ENCODE assay signal across 40 mouse cellular contexts in genomic region chr15:85529911-85530310, GRCm38 (mm10). TPM values are rescaled to one million over a fixed set of nuclear protein-coding genes. Genes with fewer than 3 reads are reported as not detected.
A peak's percentile ranks its signal among the peaks of the same experiment; 100 is the strongest.
DNase-seq lines count a peak whose midpoint lies in the region; ATAC-seq and TF ChIP-seq lines count a peak whose summit lies in the region.
"Had no signal": no experiment of that assay in that cellular context is flagged by ENCODE, and none has a peak within 500 bp of the region (broad histone marks: within the 10 kb centered on the region; RNA-seq: fewer than 3 reads in every experiment).

No protein-coding gene starts in this region.

- ATAC-seq in forebrain, postnatal 0 days = no peak
- no peak for ATAC-seq in kidney, embryonic 15.5 days (replicated peaks; ENCODE audit: low FRiP score)
- 0 out of 2 replicates have a peak, but pooled peaks have one; percentile 21 for ATAC-seq in lung, embryonic 16.5 days (ENCODE audit: low read depth)
- no peak for ATAC-seq in intestine, embryonic 16.5 days
- ATAC-seq: activated CD4-positive, CD25-positive, alpha-beta regulatory T cell, adult 4 months; hindbrain, postnatal 0 days; intestine, embryonic 15.5 days; midbrain, embryonic 16.5 days had no signal

- no peak for TF ChIP-seq POLR2A in lung, adult 2 months (IDR thresholded peaks at IDR 0.05; ENCODE audit: borderline replicate concordance, extremely low read depth, low read depth, low read length)

- H3K27me3 ChIP-seq in forebrain, embryonic 10.5 days (ENCODE audit: poor library complexity, severe bottlenecking) = peaks cover 27% of the 10 kb centered on the region
- H3K27me3 ChIP-seq in forebrain, postnatal 0 days (ENCODE audit: insufficient read depth, low read length) = no peaks in the 10 kb centered on the region
- H3K27me3 ChIP-seq in kidney, embryonic 15.5 days = peaks cover 6% of the 10 kb centered on the region; the same call in 1 of the 2 replicates
- no peaks in the 10 kb centered on the region for H3K27me3 ChIP-seq in lung, embryonic 16.5 days (ENCODE audit: control insufficient read depth, insufficient read depth, low read depth, low read length)
- H3K27me3 ChIP-seq in intestine, embryonic 16.5 days (replicated peaks; ENCODE audit: control insufficient read depth, insufficient read depth, low read length) = no peaks in the 10 kb centered on the region
- H3K27me3 ChIP-seq: forebrain, embryonic 13.5 days; intestine, embryonic 15.5 days; neural tube, embryonic 12.5 days had no signal

- 71% methylated on average over 3 of the region's 3 CpGs for WGBS in forebrain, embryonic 10.5 days
- 78% methylated on average over 3 of the region's 3 CpGs for WGBS in forebrain, postnatal 0 days
- 66% methylated on average over 3 of the region's 3 CpGs for WGBS in kidney, embryonic 15.5 days
- WGBS in lung, embryonic 16.5 days = 36% methylated on average over 3 of the region's 3 CpGs
- 46% methylated on average over 3 of the region's 3 CpGs for WGBS in lung, adult 2 months
- WGBS in intestine, embryonic 16.5 days = 47% methylated on average over 3 of the region's 3 CpGs

- no peaks in the 10 kb centered on the region for H3K9me3 ChIP-seq in forebrain, embryonic 10.5 days
- H3K9me3 ChIP-seq in forebrain, postnatal 0 days (ENCODE audit: low read length) = no peaks in the 10 kb centered on the region
- H3K9me3 ChIP-seq in kidney, embryonic 15.5 days (replicated peaks) = no peaks in the 10 kb centered on the region
- no peaks in the 10 kb centered on the region for H3K9me3 ChIP-seq in lung, embryonic 16.5 days (ENCODE audit: control insufficient read depth, low read length)
- H3K9me3 ChIP-seq in intestine, embryonic 16.5 days (ENCODE audit: control insufficient read depth, low read length) = no peaks in the 10 kb centered on the region
- H3K9me3 ChIP-seq: embryonic facial prominence, embryonic 15.5 days; forebrain, embryonic 13.5 days; intestine, embryonic 15.5 days; neural tube, embryonic 12.5 days had no signal

- H3K4me3 ChIP-seq in forebrain, embryonic 10.5 days = no peak overlapping the region
- H3K4me3 ChIP-seq in forebrain, postnatal 0 days (ENCODE audit: low read depth, low read length) = no peak overlapping the region
- no peak overlapping the region for H3K4me3 ChIP-seq in kidney, embryonic 15.5 days (replicated peaks)
- H3K4me3 ChIP-seq in lung, embryonic 16.5 days (ENCODE audit: low read length) = no peak overlapping the region
- no peak overlapping the region for H3K4me3 ChIP-seq in lung, adult 2 months (replicated peaks; ENCODE audit: extremely low read depth, low read depth, low read length)
- no peak overlapping the region for H3K4me3 ChIP-seq in intestine, embryonic 16.5 days (ENCODE audit: low read length)
- H3K4me3 ChIP-seq: embryonic facial prominence, embryonic 15.5 days; forebrain, embryonic 13.5 days; intestine, embryonic 15.5 days; myocyte; neural tube, embryonic 12.5 days had no signal

- peaks cover 62% of the 10 kb centered on the region for H3K4me1 ChIP-seq in forebrain, embryonic 10.5 days
- no peaks in the 10 kb centered on the region for H3K4me1 ChIP-seq in forebrain, postnatal 0 days (ENCODE audit: insufficient read depth)
- H3K4me1 ChIP-seq in kidney, embryonic 15.5 days = peaks cover 32% of the 10 kb centered on the region
- H3K4me1 ChIP-seq in lung, embryonic 16.5 days (replicated peaks; ENCODE audit: control insufficient read depth, insufficient read depth, low read length) = peaks cover 32% of the 10 kb centered on the region
- H3K4me1 ChIP-seq in lung, adult 2 months (ENCODE audit: control insufficient read depth, insufficient read depth, low read length) = no peaks in the 10 kb centered on the region
- no peaks in the 10 kb centered on the region for H3K4me1 ChIP-seq in intestine, embryonic 16.5 days (ENCODE audit: control insufficient read depth, insufficient read depth, low read length)
- H3K4me1 ChIP-seq: intestine, embryonic 15.5 days had no signal

- H3K36me3 ChIP-seq in forebrain, embryonic 10.5 days (replicated peaks) = peaks cover 20% of the 10 kb centered on the region
- no peaks in the 10 kb centered on the region for H3K36me3 ChIP-seq in forebrain, postnatal 0 days (ENCODE audit: insufficient read depth)
- no peaks in the 10 kb centered on the region for H3K36me3 ChIP-seq in kidney, embryonic 15.5 days
- H3K36me3 ChIP-seq in lung, embryonic 16.5 days (ENCODE audit: control insufficient read depth, insufficient read depth, low read length) = no peaks in the 10 kb centered on the region
- no peaks in the 10 kb centered on the region for H3K36me3 ChIP-seq in intestine, embryonic 16.5 days (ENCODE audit: control insufficient read depth, insufficient read depth, low read length)
- H3K36me3 ChIP-seq: embryonic facial prominence, embryonic 15.5 days; intestine, embryonic 15.5 days had no signal

- no peak overlapping the region for H3K4me2 ChIP-seq in forebrain, postnatal 0 days (ENCODE audit: low read depth)
- no peak overlapping the region for H3K4me2 ChIP-seq in kidney, embryonic 15.5 days
- H3K4me2 ChIP-seq in lung, embryonic 16.5 days (ENCODE audit: low read depth, low read length) = no peak overlapping the region
- H3K4me2 ChIP-seq in intestine, embryonic 16.5 days (ENCODE audit: low read depth, low read length) = no peak overlapping the region
- H3K4me2 ChIP-seq: embryonic facial prominence, embryonic 15.5 days; forebrain, embryonic 13.5 days; intestine, embryonic 15.5 days; midbrain, embryonic 11.5 days; neural tube, embryonic 12.5 days had no signal

- H3K27ac ChIP-seq in forebrain, embryonic 10.5 days = peak overlapping the region; percentile 61
- H3K27ac ChIP-seq in forebrain, postnatal 0 days (ENCODE audit: low read depth, low read length) = no peak overlapping the region
- H3K27ac ChIP-seq in kidney, embryonic 15.5 days = peak overlapping the region; percentile 27; the same call in 1 of the 2 replicates
- H3K27ac ChIP-seq in lung, embryonic 16.5 days (ENCODE audit: low read length) = peak overlapping the region; percentile 60
- no peak overlapping the region for H3K27ac ChIP-seq in intestine, embryonic 16.5 days (ENCODE audit: low read length)
- H3K27ac ChIP-seq: embryonic facial prominence, embryonic 15.5 days; forebrain, embryonic 13.5 days; hindbrain, postnatal 0 days; intestine, embryonic 15.5 days; liver, embryonic 14.5 days; neural tube, embryonic 12.5 days; stomach, postnatal 0 days had no signal

- H3K9ac ChIP-seq in forebrain, postnatal 0 days = no peak overlapping the region
- no peak overlapping the region for H3K9ac ChIP-seq in kidney, embryonic 15.5 days
- H3K9ac ChIP-seq in lung, embryonic 16.5 days (ENCODE audit: low read length) = no peak overlapping the region
- H3K9ac ChIP-seq in intestine, embryonic 16.5 days (ENCODE audit: low read depth, low read length) = no peak overlapping the region
- H3K9ac ChIP-seq: embryonic facial prominence, embryonic 15.5 days; forebrain, embryonic 13.5 days; intestine, embryonic 15.5 days; liver, embryonic 14.5 days; neural tube, embryonic 12.5 days had no signal

- TF ChIP-seq CTCF in forebrain, postnatal 0 days (IDR thresholded peaks at IDR 0.05; ENCODE audit: low read depth) = no peak
- no peak for TF ChIP-seq CTCF in lung, adult 2 months (IDR thresholded peaks at IDR 0.05; ENCODE audit: insufficient read depth, low read length)

- DNase-seq in forebrain, embryonic 10.5 days (ENCODE audit: extremely low spot score, low spot score) = no peak
- no peak for DNase-seq in forebrain, postnatal 0 days
- DNase-seq in kidney, adult 18-20 months = no peak
- DNase-seq in lung, adult 2 months = no peak
- no peak for DNase-seq in left cerebral cortex, adult 9 months (ENCODE audit: low spot score in 2 of 2)
- DNase-seq: adrenal gland, adult 2 months; cerebellum, adult 2 months; cerebellum, postnatal 14 days; gastrocnemius, postnatal 14 days; heart, postnatal 14 days; layer of hippocampus, adult 9-11 months; liver; right cerebral cortex, postnatal 4 days; thymus, adult 18-20 months; thymus, postnatal 25 days had no signal

RNA-seq across cellular contexts. Expression of gene 7530416G11Rik, which starts 26.9 kb away (rescaled TPM):
- not detected in 2 replicates for polyA plus RNA-seq in forebrain, embryonic 10.5 days (2016; fragmentation: Nextera tagmentation; extraction: Ambion mirVana)
- 0.15 TPM in 1 of 2 replicates, not detected in the other for total RNA-seq in forebrain, postnatal 0 days (2014; rRNA removed)
- polyA plus RNA-seq in forebrain, postnatal 0 days (2015; fragmentation: Nextera tagmentation; extraction: Ambion mirVana) = not detected in 2 replicates
- polyA plus RNA-seq in kidney, embryonic 15.5 days (2015; fragmentation: Nextera tagmentation; extraction: Ambion mirVana) = not detected in 2 replicates
- polyA plus RNA-seq in lung, embryonic 16.5 days (2015; fragmentation: Nextera tagmentation; extraction: Ambion mirVana) = not detected in 2 replicates
- polyA plus RNA-seq in lung, adult 2 months (2012; rRNA removed) = not detected in 2 replicates
- polyA plus RNA-seq in intestine, embryonic 16.5 days (2015; fragmentation: Nextera tagmentation; extraction: Ambion mirVana) = not detected in 2 replicates
- total RNA-seq: adrenal gland, adult 2 months; adrenal gland, postnatal 4 days; CH12.LX; gastrocnemius, postnatal 14 days; granulocyte monocyte progenitor cell, adult 5-6 weeks; heart, postnatal 14 days; hindbrain, postnatal 0 days; left cerebral cortex, postnatal 14 days; megakaryocyte, adult 5-6 weeks had no signal
- polyA plus RNA-seq: activated CD4-positive, CD25-positive, alpha-beta regulatory T cell, adult 4 months; adrenal gland, adult 2 months; C2C12; cerebellum, adult 2 months; cortical plate, adult 2 months; embryonic facial prominence, embryonic 15.5 days; forebrain, embryonic 13.5 days; heart, embryonic 14.5 days; hindbrain, embryonic 11.5 days; hindbrain, postnatal 0 days; intestine, embryonic 15.5 days; limb, embryonic 11.5 days; liver, embryonic 14.5 days; midbrain, embryonic 11.5 days; midbrain, embryonic 16.5 days; myocyte; neural tube, embryonic 12.5 days; spleen, adult 2 months; stomach, postnatal 0 days had no signal

RNA-seq across cellular contexts. Expression of gene Wnt7b, which starts 52.4 kb away (rescaled TPM):
- 126 and 134 TPM in 2 replicates for polyA plus RNA-seq in forebrain, embryonic 10.5 days (2016; fragmentation: Nextera tagmentation; extraction: Ambion mirVana)
- 59.3 and 67.3 TPM in 2 replicates for total RNA-seq in forebrain, postnatal 0 days (2014; rRNA removed)
- 54.0 and 68.4 TPM in 2 replicates for polyA plus RNA-seq in forebrain, postnatal 0 days (2015; fragmentation: Nextera tagmentation; extraction: Ambion mirVana)
- 16.3 and 16.8 TPM in 2 replicates for polyA plus RNA-seq in kidney, embryonic 15.5 days (2015; fragmentation: Nextera tagmentation; extraction: Ambion mirVana)
- 40.2 and 44.8 TPM in 2 replicates for polyA plus RNA-seq in lung, embryonic 16.5 days (2015; fragmentation: Nextera tagmentation; extraction: Ambion mirVana)
- polyA plus RNA-seq in lung, adult 2 months (2012; rRNA removed) = 7.0 and 13.2 TPM in 2 replicates
- 0.66 and 0.71 TPM in 2 replicates for polyA plus RNA-seq in intestine, embryonic 16.5 days (2015; fragmentation: Nextera tagmentation; extraction: Ambion mirVana)
- total RNA-seq: CH12.LX; granulocyte monocyte progenitor cell, adult 5-6 weeks; megakaryocyte, adult 5-6 weeks had no signal
- polyA plus RNA-seq: activated CD4-positive, CD25-positive, alpha-beta regulatory T cell, adult 4 months had no signal

Comparison
In these comparisons a context has a peak if more than half of its experiments do, and no peak if none do; other contexts are left out.
1. H3K27ac ChIP-seq: peak in forebrain, embryonic 10.5 days (single experiment), kidney, embryonic 15.5 days (single experiment) and lung, embryonic 16.5 days (single experiment); none in forebrain, postnatal 0 days (single experiment) and intestine, embryonic 16.5 days (single experiment).